Mouse (Mus musculus) lung, postnatal 0 days (tissue): ENCODE data around the gene Natd1.

ENCODE experiments used
- CTCF ChIP-seq: IDR thresholded peaks from 2 replicates; pipeline ENCODE4 v1.5.1; 2016; ENCODE audit warnings: antibody characterized with exemption, mild to moderate bottlenecking
- EP300 ChIP-seq: IDR thresholded peaks from 2 replicates; pipeline ENCODE4 v1.6.1; 2016; ENCODE audit warnings: antibody characterized with exemption, mild to moderate bottlenecking, control low read depth

GRCm38 (mm10) chr11:60952362-60952761, 37.8 kb upstream of the Natd1 start:
- TF ChIP-seq CTCF, result no peak
- no peak for TF ChIP-seq EP300
